Comparison of ENCODE assay signal across 15 mouse cellular contexts in the genomic region with DNA sequence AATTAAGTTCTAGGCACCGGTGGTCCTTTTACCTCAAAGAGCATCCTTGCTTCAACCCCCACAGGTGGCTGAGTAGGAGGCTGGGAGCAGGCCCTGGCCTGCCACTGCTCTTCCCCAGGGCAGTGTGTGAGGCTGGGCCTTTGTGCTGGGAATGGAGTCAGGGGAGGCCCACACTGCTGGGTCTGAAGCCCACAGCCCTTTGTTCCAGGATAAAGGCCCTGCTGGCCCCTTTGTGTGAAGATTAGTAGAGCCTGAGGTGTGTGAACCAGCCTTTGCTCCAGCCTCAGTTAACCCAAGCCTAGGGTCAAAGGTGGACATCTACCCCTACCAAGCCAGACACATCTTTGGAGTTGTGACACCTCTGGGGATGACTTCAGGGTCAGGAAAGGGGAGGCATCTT. TPM values are rescaled to one million over a fixed set of nuclear protein-coding genes. Genes with fewer than 3 reads are reported as not detected.
DNase-seq lines count a peak whose midpoint lies in the region; ATAC-seq and TF ChIP-seq lines count a peak whose summit lies in the region.
"Had no signal": no experiment of that assay in that cellular context is flagged by ENCODE, and none has a peak within 500 bp of the region (broad histone marks: within the 10 kb centered on the region; RNA-seq: fewer than 3 reads in every experiment).

No protein-coding gene starts in this region.

- H3K36me3 ChIP-seq in hindbrain, embryonic 10.5 days: peaks cover 35% of the 10 kb centered on the region
- peaks cover 11% of the 10 kb centered on the region for H3K36me3 ChIP-seq in hindbrain, embryonic 14.5 days (replicated peaks; ENCODE audit: control insufficient read depth, insufficient read depth)
- H3K36me3 ChIP-seq in embryonic facial prominence, embryonic 10.5 days (replicated peaks): peaks cover 75% of the 10 kb centered on the region
- peaks cover 43% of the 10 kb centered on the region for H3K36me3 ChIP-seq in limb, embryonic 15.5 days
- H3K36me3 ChIP-seq: liver, embryonic 12.5 days had no signal

- ATAC-seq in hindbrain, embryonic 14.5 days (ENCODE audit: low FRiP score): no peak
- no peak for ATAC-seq in limb, embryonic 15.5 days (ENCODE audit: insufficient number of reproducible peaks, low FRiP score, low TSS enrichment, low read depth)
- ATAC-seq: forebrain, embryonic 15.5 days; inflammation-experienced regulatory T-cells, adult 6 months; liver, embryonic 12.5 days had no signal

- TF ChIP-seq CTCF in brain, embryonic 14.5 days (IDR thresholded peaks at IDR 0.05; ENCODE audit: borderline replicate concordance, extremely low read depth, insufficient read depth, insufficient read length): no peak
- TF ChIP-seq CTCF in lung, adult 2 months (IDR thresholded peaks at IDR 0.05; ENCODE audit: insufficient read depth, low read length): no peak

- H3K9me3 ChIP-seq in hindbrain, embryonic 10.5 days: no peaks in the 10 kb centered on the region
- no peaks in the 10 kb centered on the region for H3K9me3 ChIP-seq in hindbrain, embryonic 14.5 days (ENCODE audit: control insufficient read depth, low read length)
- no peaks in the 10 kb centered on the region for H3K9me3 ChIP-seq in embryonic facial prominence, embryonic 10.5 days
- no peaks in the 10 kb centered on the region for H3K9me3 ChIP-seq in limb, embryonic 15.5 days
- H3K9me3 ChIP-seq: forebrain, embryonic 15.5 days; heart, embryonic 15.5 days; liver, embryonic 12.5 days had no signal

- peaks cover 84% of the 10 kb centered on the region for H3K4me1 ChIP-seq in hindbrain, embryonic 10.5 days (replicated peaks)
- H3K4me1 ChIP-seq in hindbrain, embryonic 14.5 days (replicated peaks; ENCODE audit: control insufficient read depth, insufficient read depth, low read length): peaks cover 46% of the 10 kb centered on the region
- peaks cover 91% of the 10 kb centered on the region for H3K4me1 ChIP-seq in embryonic facial prominence, embryonic 10.5 days
- peaks cover 84% of the 10 kb centered on the region for H3K4me1 ChIP-seq in limb, embryonic 15.5 days
- H3K4me1 ChIP-seq in lung, adult 2 months (ENCODE audit: control insufficient read depth, insufficient read depth, low read length): peaks cover 15% of the 10 kb centered on the region; the same call in 1 of the 2 replicates

- peak overlapping the region; percentile 19; the same call in 1 of the 2 replicates for H3K4me3 ChIP-seq in hindbrain, embryonic 10.5 days
- H3K4me3 ChIP-seq in hindbrain, embryonic 14.5 days (replicated peaks; ENCODE audit: low read length): no peak overlapping the region
- peak overlapping the region; percentile 84 for H3K4me3 ChIP-seq in embryonic facial prominence, embryonic 10.5 days
- H3K4me3 ChIP-seq in limb, embryonic 15.5 days: no peak overlapping the region
- H3K4me3 ChIP-seq in lung, adult 2 months (replicated peaks; ENCODE audit: extremely low read depth, low read depth, low read length): no peak overlapping the region
- H3K4me3 ChIP-seq: forebrain, embryonic 15.5 days; heart, embryonic 15.5 days; liver, embryonic 12.5 days had no signal

- H3K27ac ChIP-seq in hindbrain, embryonic 10.5 days: peak overlapping the region; percentile 87
- H3K27ac ChIP-seq in hindbrain, embryonic 14.5 days: no peak overlapping the region
- H3K27ac ChIP-seq in embryonic facial prominence, embryonic 10.5 days (replicated peaks): peak overlapping the region; percentile 92
- peak overlapping the region; percentile 33; the same call in 1 of the 2 replicates for H3K27ac ChIP-seq in limb, embryonic 15.5 days
- H3K27ac ChIP-seq: forebrain, embryonic 15.5 days had no signal

- H3K27me3 ChIP-seq in hindbrain, embryonic 10.5 days (ENCODE audit: insufficient read depth, poor library complexity, severe bottlenecking): peaks cover 29% of the 10 kb centered on the region
- H3K27me3 ChIP-seq in hindbrain, embryonic 14.5 days (ENCODE audit: control insufficient read depth, insufficient read depth, low read length): no peaks in the 10 kb centered on the region
- 0 out of 2 replicates have a peak, but pooled peaks cover 4% of the 10 kb centered on the region for H3K27me3 ChIP-seq in embryonic facial prominence, embryonic 10.5 days (replicated peaks; ENCODE audit: low read depth, poor library complexity, severe bottlenecking)
- H3K27me3 ChIP-seq in limb, embryonic 15.5 days: no peaks in the 10 kb centered on the region
- H3K27me3 ChIP-seq: forebrain, embryonic 15.5 days; heart, embryonic 15.5 days had no signal

- peak; percentile 54 for DNase-seq in hindbrain, embryonic 10.5 days (ENCODE audit: low spot score)
- no peak for DNase-seq in hindbrain, embryonic 14.5 days (ENCODE audit: low spot score)
- peak; percentile 36 for DNase-seq in brain, embryonic 14.5 days (ENCODE audit: low read depth)
- DNase-seq in embryonic facial prominence, embryonic 10.5 days (ENCODE audit: low spot score): peak; percentile 46
- DNase-seq in cerebellum, postnatal 25 days: no peak
- DNase-seq in lung, adult 2 months: no peak
- DNase-seq: adrenal gland, postnatal 25 days; cerebellum, postnatal 36 days; gastrocnemius, postnatal 25 days; kidney, postnatal 25 days had no signal

- H3K4me2 ChIP-seq in hindbrain, embryonic 14.5 days (replicated peaks): no peak overlapping the region
- H3K4me2 ChIP-seq in limb, embryonic 15.5 days: no peak overlapping the region
- H3K4me2 ChIP-seq: forebrain, embryonic 15.5 days; liver, embryonic 12.5 days had no signal

- 0% methylated on average over 1 of the region's 1 CpGs for WGBS in hindbrain, embryonic 10.5 days
- 6% methylated on average over 1 of the region's 1 CpGs for WGBS in hindbrain, embryonic 14.5 days
- 5% methylated on average over 1 of the region's 1 CpGs for WGBS in embryonic facial prominence, embryonic 10.5 days
- WGBS in limb, embryonic 15.5 days: 21% methylated on average over 1 of the region's 1 CpGs
- 73% methylated on average over 1 of the region's 1 CpGs for WGBS in lung, adult 2 months

- TF ChIP-seq POLR2A in brain, embryonic 14.5 days (IDR thresholded peaks at IDR 0.05; ENCODE audit: borderline replicate concordance, extremely low read depth, insufficient read depth, insufficient read length, poor library complexity, severe bottlenecking): no peak
- TF ChIP-seq POLR2A in lung, adult 2 months (IDR thresholded peaks at IDR 0.05; ENCODE audit: borderline replicate concordance, extremely low read depth, low read depth, low read length): no peak

- H3K9ac ChIP-seq in hindbrain, embryonic 14.5 days: no peak overlapping the region
- H3K9ac ChIP-seq in limb, embryonic 15.5 days: no peak overlapping the region
- H3K9ac ChIP-seq: forebrain, embryonic 15.5 days; liver, embryonic 12.5 days had no signal

RNA-seq across cellular contexts. Expression of gene Ephb3, which starts 7.8 kb away (rescaled TPM):
- polyA plus RNA-seq in hindbrain, embryonic 10.5 days (2016; fragmentation: Nextera tagmentation; extraction: Ambion mirVana): 16.1 and 17.7 TPM in 2 replicates
- 11.8 and 11.9 TPM in 2 replicates for polyA plus RNA-seq in hindbrain, embryonic 14.5 days (2014; fragmentation: Nextera tagmentation; extraction: Ambion mirVana)
- polyA plus RNA-seq in brain, embryonic 14.5 days (2012; rRNA removed): 21.7 and 24.8 TPM in 2 replicates
- 32.0 and 38.6 TPM in 2 replicates for polyA plus RNA-seq in embryonic facial prominence, embryonic 10.5 days (2016; fragmentation: Nextera tagmentation; extraction: Ambion mirVana)
- polyA plus RNA-seq in limb, embryonic 15.5 days (2015; fragmentation: Nextera tagmentation; extraction: Ambion mirVana): 33.0 and 43.8 TPM in 2 replicates
- 43.9 and 50.5 TPM in 2 replicates for polyA plus RNA-seq in lung, adult 2 months (2012; rRNA removed)
- polyA plus RNA-seq: inflammation-experienced regulatory T-cells, adult 6 months had no signal

RNA-seq across cellular contexts. Expression of gene Teddm3, which starts 58.6 kb away (rescaled TPM):
- not detected in 2 replicates for polyA plus RNA-seq in hindbrain, embryonic 10.5 days (2016; fragmentation: Nextera tagmentation; extraction: Ambion mirVana)
- 0.21 and 0.60 TPM in 2 replicates for polyA plus RNA-seq in hindbrain, embryonic 14.5 days (2014; fragmentation: Nextera tagmentation; extraction: Ambion mirVana)
- 0.05 TPM in 1 of 2 replicates, not detected in the other for polyA plus RNA-seq in brain, embryonic 14.5 days (2012; rRNA removed)
- not detected in 2 replicates for polyA plus RNA-seq in embryonic facial prominence, embryonic 10.5 days (2016; fragmentation: Nextera tagmentation; extraction: Ambion mirVana)
- polyA plus RNA-seq in limb, embryonic 15.5 days (2015; fragmentation: Nextera tagmentation; extraction: Ambion mirVana): 15.9 and 17.6 TPM in 2 replicates
- polyA plus RNA-seq in lung, adult 2 months (2012; rRNA removed): 27.9 TPM in 1 of 2 replicates, not detected in the other
- polyA plus RNA-seq: forebrain, embryonic 15.5 days; heart, embryonic 15.5 days; liver, embryonic 12.5 days had no signal

Comparison
In these comparisons a context has a peak if more than half of its experiments do, and no peak if none do; other contexts are left out.
1. DNase-seq: peak in hindbrain, embryonic 10.5 days (single experiment), brain, embryonic 14.5 days (single experiment) and embryonic facial prominence, embryonic 10.5 days (single experiment); none in hindbrain, embryonic 14.5 days (single experiment), cerebellum, postnatal 25 days (0 of 2) and lung, adult 2 months (single experiment).
2. H3K4me3 ChIP-seq: peak in hindbrain, embryonic 10.5 days (single experiment) and embryonic facial prominence, embryonic 10.5 days (single experiment); none in hindbrain, embryonic 14.5 days (single experiment), limb, embryonic 15.5 days (single experiment) and lung, adult 2 months (single experiment).